Mouse (Mus musculus): ENCODE data around the gene Gpr4. TPM values are rescaled to one million over a fixed set of nuclear protein-coding genes. Genes with fewer than 3 reads are reported as not detected.

Gpr4 gene
- 0.34 TPM for polyA plus RNA-seq (2014; fragmentation: Illumina TruSeq; extraction: RNeasy Lipid Tissue Mini Kit (QIAGEN cat#74804); ENCODE audit: low read depth, low replicate concordance)

GRCm38 (mm10) chr7:19211996-19212755 lies at the start of gene Gpr4:
Gpr4 (plus strand) TSS chr7:19212538.

DNA sequence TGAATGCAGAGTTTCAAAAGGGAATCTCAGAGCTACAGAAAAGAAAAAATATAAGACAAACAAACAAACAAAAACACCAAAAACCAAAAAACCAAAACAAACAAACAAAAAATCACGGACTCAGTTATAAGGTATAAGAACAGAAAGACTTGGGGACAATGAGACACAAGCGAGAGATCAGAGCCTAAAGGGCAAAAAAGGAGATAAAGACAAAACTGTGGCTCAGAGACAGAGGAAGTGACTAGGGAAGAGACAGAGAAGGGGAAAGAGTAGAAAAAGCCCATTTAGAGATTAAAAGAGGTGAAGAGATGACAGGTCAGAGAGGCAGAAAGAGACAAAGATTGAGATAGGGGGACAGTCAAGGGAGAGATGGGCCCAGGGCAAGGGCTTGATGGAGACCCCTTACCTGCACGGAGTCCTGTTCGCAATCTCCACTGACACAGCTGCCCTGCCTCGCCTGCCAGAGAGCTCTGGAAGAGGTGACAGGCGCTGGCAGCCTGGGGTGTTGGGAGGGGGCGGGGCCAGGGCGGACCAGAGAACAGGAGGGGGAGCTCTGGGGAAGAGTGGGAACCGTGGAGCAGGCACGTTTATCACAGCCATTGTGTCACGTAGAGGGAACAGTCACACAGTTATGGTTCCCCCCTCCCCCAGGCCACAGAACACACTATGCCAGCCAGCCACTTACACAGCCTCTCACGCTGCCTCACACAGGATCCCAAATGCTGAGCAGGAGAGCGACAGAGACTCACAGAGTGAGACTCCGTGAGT lies 46.5 kb upstream of the Gpr4 start, which contains the start of gene Gipr:
Gipr (minus strand) TSS at position 472 of the 768 bp plus-strand sequence.

DNA sequence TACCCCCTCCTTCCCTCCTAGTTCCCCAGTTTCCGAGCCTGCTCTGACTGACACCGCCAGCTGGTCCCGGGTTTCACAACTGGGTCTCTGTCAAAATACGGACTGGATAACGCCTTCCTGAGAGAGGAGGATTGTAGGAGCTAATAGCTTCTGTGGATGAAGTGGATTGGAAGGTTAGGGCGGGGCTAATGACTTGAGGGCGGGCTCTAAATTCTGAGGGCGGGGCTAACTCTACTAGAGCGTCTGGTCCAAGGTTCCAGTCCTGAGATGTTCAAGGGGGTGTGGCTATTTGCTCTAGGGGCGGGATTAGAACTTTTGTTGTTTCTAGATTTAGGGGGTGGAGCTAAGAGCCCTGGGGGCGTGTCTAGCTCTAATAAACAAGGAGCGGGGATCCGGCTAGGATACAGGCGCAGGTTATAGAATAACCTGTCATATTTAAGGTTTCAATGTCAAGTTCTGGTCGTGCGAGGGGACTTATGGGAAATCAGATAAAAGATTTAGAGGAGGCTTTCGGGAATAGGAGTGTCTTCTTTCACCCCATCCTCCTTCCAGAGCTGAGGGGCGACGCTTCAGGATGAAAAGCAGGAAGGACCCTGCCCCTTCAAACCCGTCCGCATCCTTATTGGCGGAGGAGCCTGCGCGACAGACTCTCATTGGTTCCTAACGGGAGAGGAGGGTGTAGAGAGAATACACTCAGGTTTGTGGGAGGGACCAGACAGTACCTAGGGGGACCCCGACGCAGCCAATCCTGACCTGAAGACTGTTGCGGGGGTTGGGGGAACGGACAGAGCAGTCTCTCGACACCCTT lies 36.4 kb upstream of the Gpr4 start, which contains the start of gene Eml2:
Eml2 (plus strand) TSS at position 714 of the 808 bp plus-strand sequence.

GRCm38 (mm10) chr7:19227883-19228792 lies 15.8 kb downstream of the Gpr4 start, which contains the start of gene Opa3:
Opa3 (plus strand) TSS chr7:19228334.

DNA sequence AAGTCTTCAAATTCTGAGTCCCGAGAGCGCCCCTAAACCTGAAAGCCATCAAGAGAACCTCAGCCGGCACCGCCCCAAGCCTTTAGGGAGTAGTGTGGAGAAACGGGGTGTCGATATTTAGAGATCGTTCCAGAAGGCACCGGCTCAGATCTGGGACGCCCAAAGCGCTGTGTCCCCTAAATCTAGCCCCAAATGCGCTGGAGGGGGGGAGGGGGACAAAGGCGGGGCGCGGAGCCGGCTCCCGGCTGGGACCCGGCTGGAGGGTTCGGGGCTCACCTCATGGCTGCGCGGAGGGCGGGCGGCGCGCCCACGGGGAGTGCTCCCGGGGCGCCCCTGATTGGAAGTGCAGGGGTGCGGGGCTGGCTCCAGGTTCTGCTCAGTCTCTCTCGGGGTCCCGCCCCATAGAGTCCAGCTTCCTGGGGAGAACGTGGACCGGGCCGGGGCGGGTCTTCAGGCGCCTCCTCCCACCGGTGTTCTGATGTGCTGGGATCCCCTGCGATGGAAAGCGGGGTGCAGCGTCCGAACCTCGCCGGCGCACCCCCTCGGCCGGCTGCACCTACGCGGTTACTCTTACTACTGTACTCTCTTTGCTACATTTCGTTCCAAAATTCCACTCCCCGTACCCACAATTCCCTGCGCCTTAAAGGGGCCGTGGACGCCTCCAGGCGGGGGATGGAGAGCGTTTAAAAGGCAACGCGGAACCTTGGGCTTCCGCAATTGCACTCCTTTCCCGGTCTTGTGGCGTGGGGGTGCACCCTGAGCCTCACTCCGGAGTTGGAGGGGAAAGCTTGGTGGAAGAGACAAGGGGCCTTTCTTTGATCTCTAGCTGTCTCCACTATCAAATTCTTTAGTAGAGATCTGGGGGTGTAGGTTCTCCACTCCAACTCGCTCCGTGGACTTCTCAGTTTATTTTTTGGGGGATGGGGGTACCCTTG lies 59.2 kb downstream of the Gpr4 start, which contains the start of gene Vasp:
Vasp (minus strand) TSS at position 580 of the 935 bp plus-strand sequence.

Other genes with a start within 250 kb of the Gpr4 start
- gene Nanos2, start 225.1 kb upstream of the Gpr4 start, polyA plus RNA-seq (2014; fragmentation: Illumina TruSeq; extraction: RNeasy Lipid Tissue Mini Kit (QIAGEN cat#74804); ENCODE audit: low read depth, low replicate concordance), result not detected
- not detected for gene Mypop, start 221.3 kb upstream of the Gpr4 start, polyA plus RNA-seq (2014; fragmentation: Illumina TruSeq; extraction: RNeasy Lipid Tissue Mini Kit (QIAGEN cat#74804); ENCODE audit: low read depth, low replicate concordance)
- 1.2 TPM for gene Irf2bp1, start 208.5 kb upstream of the Gpr4 start, polyA plus RNA-seq (2014; fragmentation: Illumina TruSeq; extraction: RNeasy Lipid Tissue Mini Kit (QIAGEN cat#74804); ENCODE audit: low read depth, low replicate concordance)
- 12.5 TPM for gene Foxa3, start 189.0 kb upstream of the Gpr4 start, polyA plus RNA-seq (2014; fragmentation: Illumina TruSeq; extraction: RNeasy Lipid Tissue Mini Kit (QIAGEN cat#74804); ENCODE audit: low read depth, low replicate concordance)
- gene Sympk, start 188.2 kb upstream of the Gpr4 start, polyA plus RNA-seq (2014; fragmentation: Illumina TruSeq; extraction: RNeasy Lipid Tissue Mini Kit (QIAGEN cat#74804); ENCODE audit: low read depth, low replicate concordance), result 3.7 TPM
- not detected for gene Rsph6a, start 157.8 kb upstream of the Gpr4 start, polyA plus RNA-seq (2014; fragmentation: Illumina TruSeq; extraction: RNeasy Lipid Tissue Mini Kit (QIAGEN cat#74804); ENCODE audit: low read depth, low replicate concordance)
- 0.72 TPM for gene Dmwd, start 136.3 kb upstream of the Gpr4 start, polyA plus RNA-seq (2014; fragmentation: Illumina TruSeq; extraction: RNeasy Lipid Tissue Mini Kit (QIAGEN cat#74804); ENCODE audit: low read depth, low replicate concordance)
- gene Dmpk, start 128.7 kb upstream of the Gpr4 start, polyA plus RNA-seq (2014; fragmentation: Illumina TruSeq; extraction: RNeasy Lipid Tissue Mini Kit (QIAGEN cat#74804); ENCODE audit: low read depth, low replicate concordance), result 2.7 TPM
- gene Six5, start 117.9 kb upstream of the Gpr4 start, polyA plus RNA-seq (2014; fragmentation: Illumina TruSeq; extraction: RNeasy Lipid Tissue Mini Kit (QIAGEN cat#74804); ENCODE audit: low read depth, low replicate concordance), result 0.45 TPM
- gene Gm4969, start 94.2 kb upstream of the Gpr4 start, polyA plus RNA-seq (2014; fragmentation: Illumina TruSeq; extraction: RNeasy Lipid Tissue Mini Kit (QIAGEN cat#74804); ENCODE audit: low read depth, low replicate concordance), result not detected
- 0.26 TPM for gene Fbxo46, start 92.7 kb upstream of the Gpr4 start, polyA plus RNA-seq (2014; fragmentation: Illumina TruSeq; extraction: RNeasy Lipid Tissue Mini Kit (QIAGEN cat#74804); ENCODE audit: low read depth, low replicate concordance)
- gene Qpctl, start 63.2 kb upstream of the Gpr4 start, polyA plus RNA-seq (2014; fragmentation: Illumina TruSeq; extraction: RNeasy Lipid Tissue Mini Kit (QIAGEN cat#74804); ENCODE audit: low read depth, low replicate concordance), result 5.7 TPM
- 1.4 TPM for gene Snrpd2, start 62.8 kb upstream of the Gpr4 start, polyA plus RNA-seq (2014; fragmentation: Illumina TruSeq; extraction: RNeasy Lipid Tissue Mini Kit (QIAGEN cat#74804); ENCODE audit: low read depth, low replicate concordance)
- gene Gipr, start 46.4 kb upstream of the Gpr4 start, polyA plus RNA-seq (2014; fragmentation: Illumina TruSeq; extraction: RNeasy Lipid Tissue Mini Kit (QIAGEN cat#74804); ENCODE audit: low read depth, low replicate concordance), result not detected
- 0.19 TPM for gene Eml2, start 36.1 kb upstream of the Gpr4 start, polyA plus RNA-seq (2014; fragmentation: Illumina TruSeq; extraction: RNeasy Lipid Tissue Mini Kit (QIAGEN cat#74804); ENCODE audit: low read depth, low replicate concordance)
- 10.4 TPM for gene Opa3, start 15.8 kb downstream of the Gpr4 start, polyA plus RNA-seq (2014; fragmentation: Illumina TruSeq; extraction: RNeasy Lipid Tissue Mini Kit (QIAGEN cat#74804); ENCODE audit: low read depth, low replicate concordance)
- 7.0 TPM for gene Vasp, start 59.3 kb downstream of the Gpr4 start, polyA plus RNA-seq (2014; fragmentation: Illumina TruSeq; extraction: RNeasy Lipid Tissue Mini Kit (QIAGEN cat#74804); ENCODE audit: low read depth, low replicate concordance)
- gene Ppm1n, start 67.5 kb downstream of the Gpr4 start, polyA plus RNA-seq (2014; fragmentation: Illumina TruSeq; extraction: RNeasy Lipid Tissue Mini Kit (QIAGEN cat#74804); ENCODE audit: low read depth, low replicate concordance), result not detected
- gene Rtn2, start 70.1 kb downstream of the Gpr4 start, polyA plus RNA-seq (2014; fragmentation: Illumina TruSeq; extraction: RNeasy Lipid Tissue Mini Kit (QIAGEN cat#74804); ENCODE audit: low read depth, low replicate concordance), result not detected
- gene Fosb, start 97.5 kb downstream of the Gpr4 start, polyA plus RNA-seq (2014; fragmentation: Illumina TruSeq; extraction: RNeasy Lipid Tissue Mini Kit (QIAGEN cat#74804); ENCODE audit: low read depth, low replicate concordance), result 0.21 TPM
- gene Ercc1, start 132.2 kb downstream of the Gpr4 start, polyA plus RNA-seq (2014; fragmentation: Illumina TruSeq; extraction: RNeasy Lipid Tissue Mini Kit (QIAGEN cat#74804); ENCODE audit: low read depth, low replicate concordance), result 1.9 TPM
- 0.95 TPM for gene Cd3eap, start 146.9 kb downstream of the Gpr4 start, polyA plus RNA-seq (2014; fragmentation: Illumina TruSeq; extraction: RNeasy Lipid Tissue Mini Kit (QIAGEN cat#74804); ENCODE audit: low read depth, low replicate concordance)
- gene Ppp1r13l, start 147.2 kb downstream of the Gpr4 start, polyA plus RNA-seq (2014; fragmentation: Illumina TruSeq; extraction: RNeasy Lipid Tissue Mini Kit (QIAGEN cat#74804); ENCODE audit: low read depth, low replicate concordance), result 0.29 TPM
- gene Ercc2, start 169.5 kb downstream of the Gpr4 start, polyA plus RNA-seq (2014; fragmentation: Illumina TruSeq; extraction: RNeasy Lipid Tissue Mini Kit (QIAGEN cat#74804); ENCODE audit: low read depth, low replicate concordance), result 0.40 TPM
- gene Klc3, start 191.6 kb downstream of the Gpr4 start, polyA plus RNA-seq (2014; fragmentation: Illumina TruSeq; extraction: RNeasy Lipid Tissue Mini Kit (QIAGEN cat#74804); ENCODE audit: low read depth, low replicate concordance), result not detected
- not detected for gene Ckm, start 192.2 kb downstream of the Gpr4 start, polyA plus RNA-seq (2014; fragmentation: Illumina TruSeq; extraction: RNeasy Lipid Tissue Mini Kit (QIAGEN cat#74804); ENCODE audit: low read depth, low replicate concordance)
- 0.82 TPM for gene Mark4, start 246.3 kb downstream of the Gpr4 start, polyA plus RNA-seq (2014; fragmentation: Illumina TruSeq; extraction: RNeasy Lipid Tissue Mini Kit (QIAGEN cat#74804); ENCODE audit: low read depth, low replicate concordance)